Mouse (Mus musculus) gastrocnemius, adult 18-20 months (tissue): ENCODE data around the gene Rassf5. TPM values are rescaled to one million over a fixed set of nuclear protein-coding genes. Genes with fewer than 3 reads are reported as not detected.
"Not testable (repeated sequence)": the region's sequence is repeated elsewhere in the genome, so short reads cannot be mapped to it uniquely, and the experiment has no call there.

Experiments used
- DNase-seq: peaks from one replicate; pipeline ENCODE4 v3.0.0; 2021; ENCODE audit warnings: low spot score
- total RNA-seq, 2 experiments: library from RNA; stranded (reverse); gene quantifications; 2 replicates each; pipeline ENCODE4 v1.2.3; 2021

The Rassf5 gene
- total RNA-seq, 2 experiments from 2014 or later = 0.39 to 1.1 TPM

- DNase-seq = peak; percentile 36
Measured at GRCm38 (mm10) chr1:131259632-131260308, 14.7 kb upstream of the Rassf5 start.

GRCm38 (mm10) chr1:131257288-131257687 lies 12.2 kb upstream of the Rassf5 start:
- DNase-seq = no peak

DNA sequence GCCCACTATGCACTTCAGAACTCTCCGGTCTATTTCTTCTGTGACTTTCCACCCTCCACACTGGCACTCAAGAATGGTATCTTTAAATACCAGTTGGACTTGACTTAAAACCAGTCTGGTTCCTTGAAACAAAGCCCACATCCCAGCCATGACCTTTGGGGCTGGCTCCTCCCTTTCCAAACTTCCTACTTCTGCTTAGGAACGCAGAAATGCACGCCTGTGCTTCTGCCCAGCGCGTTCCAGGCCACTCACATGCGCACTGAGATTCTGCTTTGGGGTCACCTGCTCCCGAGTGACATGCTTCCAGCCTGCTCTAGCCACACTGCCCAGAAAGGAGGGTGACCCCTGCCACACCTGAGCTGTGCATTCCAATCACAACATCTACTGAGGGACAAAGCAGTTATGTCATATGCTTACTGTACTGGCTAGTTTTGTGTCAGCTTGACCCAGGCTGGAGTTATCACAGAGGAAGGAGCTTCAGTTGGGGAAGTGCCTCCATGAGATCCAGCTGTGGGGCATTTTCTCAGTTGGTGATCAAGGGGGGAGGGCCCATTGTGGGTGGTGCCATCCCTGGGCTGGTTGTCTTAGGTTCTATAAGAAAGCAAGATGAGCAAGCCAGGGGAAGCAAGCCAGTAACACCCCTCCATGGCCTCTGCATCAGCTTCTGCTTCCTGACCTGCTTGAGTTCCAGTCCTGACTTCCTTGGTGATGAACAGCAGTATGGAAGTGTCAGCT lies 7.6 kb upstream of the Rassf5 start:
- DNase-seq = not testable (repeated sequence)

- DNase-seq = peak; percentile 60
Measured at GRCm38 (mm10) chr1:131246433-131247395, 1.7 kb upstream of the Rassf5 start.

- peak; percentile 28 for DNase-seq
Measured at GRCm38 (mm10) chr1:131245926-131246325, 868 bp upstream of the Rassf5 start.

DNA sequence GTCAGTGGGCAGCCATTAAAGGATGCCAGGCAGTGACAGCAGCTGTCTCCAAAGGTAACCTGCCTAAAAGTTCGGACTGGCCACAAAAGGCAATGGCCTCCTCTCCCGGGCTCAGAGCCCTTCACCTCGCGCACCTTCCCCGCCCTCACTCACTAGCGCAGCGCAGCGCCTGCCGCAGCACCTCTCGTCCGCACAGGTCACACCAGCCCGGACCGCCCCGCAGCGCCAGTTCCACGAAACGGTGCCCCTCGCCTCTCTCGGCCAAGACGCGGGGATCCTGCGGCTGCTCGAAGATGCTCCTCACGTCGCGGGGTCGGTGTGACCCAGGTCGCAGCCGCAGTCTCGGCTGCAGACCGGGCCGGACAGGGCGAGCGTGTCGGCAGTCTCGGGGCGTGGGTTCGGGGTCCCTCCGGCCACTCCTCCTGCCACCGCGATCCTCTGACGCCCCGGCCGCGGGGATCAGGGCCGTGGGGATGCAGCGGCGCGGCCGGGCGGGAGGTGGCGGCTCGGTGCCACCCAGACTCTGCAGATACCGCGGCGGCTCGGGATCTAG lies 446 bp downstream of the Rassf5 start:
- DNase-seq = no peak

GRCm38 (mm10) chr1:131242956-131243355 lies 2.1 kb downstream of the Rassf5 start:
- DNase-seq = no peak

DNA sequence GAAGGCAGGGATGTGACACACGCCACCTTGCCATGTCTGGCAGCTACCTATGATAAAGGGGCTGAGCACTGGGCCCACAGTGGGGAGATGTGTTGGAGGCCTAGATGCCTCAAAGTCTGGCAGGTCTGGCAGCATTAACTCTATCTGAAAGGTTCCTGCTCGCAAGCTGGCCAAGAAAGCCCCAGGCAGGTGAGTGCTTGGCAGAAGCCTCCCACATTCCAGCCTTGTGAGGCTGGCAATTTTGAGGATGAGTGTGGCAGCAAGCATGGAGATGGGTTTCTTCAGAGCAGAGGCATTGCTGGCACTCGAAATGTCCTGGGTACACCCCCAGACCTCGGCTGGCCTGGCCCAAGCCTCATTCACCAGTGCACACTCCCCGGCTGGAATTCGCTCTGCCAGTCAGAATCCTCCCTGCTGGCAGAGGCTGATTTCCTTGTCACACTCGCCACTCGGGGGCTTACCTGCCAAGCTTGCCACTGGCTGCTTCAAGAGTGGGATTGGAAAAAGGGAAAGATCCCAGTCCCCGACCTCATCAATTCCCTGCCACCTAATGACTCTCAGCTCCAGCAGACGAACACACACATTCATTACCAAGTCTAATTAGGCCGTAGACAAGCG lies 5.4 kb downstream of the Rassf5 start:
- DNase-seq = no peak

DNA sequence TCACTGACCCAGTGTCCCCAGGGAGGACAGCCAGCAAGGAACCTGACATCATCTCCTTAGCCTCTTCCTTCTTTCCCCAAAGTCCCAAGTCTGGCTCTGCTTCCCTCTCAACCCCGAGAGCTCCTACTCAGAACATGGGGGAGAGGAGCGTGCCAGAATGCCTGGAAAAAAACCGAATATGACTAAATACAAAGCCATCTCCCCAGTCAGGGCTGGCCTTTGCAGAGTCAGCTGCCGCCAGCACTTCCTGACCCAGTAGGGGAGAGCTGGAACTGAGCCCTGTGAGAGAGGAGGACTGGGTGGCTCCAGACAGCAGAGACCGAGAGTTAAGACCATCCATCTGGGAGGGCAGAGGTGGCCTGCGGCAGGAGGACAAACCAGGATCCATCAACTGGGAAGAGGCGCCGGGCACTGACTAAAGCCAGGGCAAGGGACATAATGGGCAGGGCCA lies 6.1 kb downstream of the Rassf5 start:
- peak; percentile 83 for DNase-seq

- no peak for DNase-seq
Measured at GRCm38 (mm10) chr1:131236077-131236476, 9.0 kb downstream of the Rassf5 start.

DNA sequence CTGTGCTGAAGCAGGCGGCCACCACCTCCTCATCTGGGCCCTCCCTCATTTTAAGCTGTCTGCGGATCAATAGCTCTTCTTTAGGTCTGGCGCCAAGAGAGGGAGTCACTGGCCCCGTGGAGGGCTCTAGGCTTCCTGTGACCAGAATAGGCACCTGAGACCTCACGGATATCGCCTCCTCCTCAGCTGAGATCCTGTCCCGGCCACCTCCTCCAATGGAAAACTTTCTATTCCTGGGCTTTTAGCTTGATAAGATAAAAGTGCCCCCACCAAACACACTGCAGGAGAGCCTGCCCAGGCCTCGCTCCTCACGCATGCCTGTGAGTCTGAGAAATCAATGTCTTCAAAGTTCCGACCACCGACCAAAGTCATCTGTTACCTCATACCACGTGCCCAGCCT lies 11.5 kb downstream of the Rassf5 start:
- no peak for DNase-seq

DNA sequence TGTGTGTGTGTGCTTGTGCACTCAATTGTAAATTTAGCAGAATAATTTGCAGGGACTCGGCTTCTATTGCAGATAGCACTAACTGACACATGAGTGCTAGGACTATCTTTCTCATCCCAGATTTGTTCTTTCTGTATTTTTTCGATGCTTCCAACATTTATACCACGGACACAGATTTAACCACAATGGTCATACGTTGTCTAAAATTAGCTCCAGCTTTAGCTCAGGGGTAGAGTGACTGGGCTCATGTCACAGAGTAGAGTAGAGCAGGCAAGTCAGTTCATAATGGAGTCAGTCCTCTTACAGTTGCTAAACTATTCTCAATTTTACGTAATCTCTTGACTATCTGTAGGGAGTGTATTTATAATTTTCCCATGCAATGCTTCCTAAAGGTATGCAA lies 16.4 kb downstream of the Rassf5 start:
- no peak for DNase-seq

- DNase-seq = no peak
Measured at GRCm38 (mm10) chr1:131228225-131228624, 16.8 kb downstream of the Rassf5 start.

DNA sequence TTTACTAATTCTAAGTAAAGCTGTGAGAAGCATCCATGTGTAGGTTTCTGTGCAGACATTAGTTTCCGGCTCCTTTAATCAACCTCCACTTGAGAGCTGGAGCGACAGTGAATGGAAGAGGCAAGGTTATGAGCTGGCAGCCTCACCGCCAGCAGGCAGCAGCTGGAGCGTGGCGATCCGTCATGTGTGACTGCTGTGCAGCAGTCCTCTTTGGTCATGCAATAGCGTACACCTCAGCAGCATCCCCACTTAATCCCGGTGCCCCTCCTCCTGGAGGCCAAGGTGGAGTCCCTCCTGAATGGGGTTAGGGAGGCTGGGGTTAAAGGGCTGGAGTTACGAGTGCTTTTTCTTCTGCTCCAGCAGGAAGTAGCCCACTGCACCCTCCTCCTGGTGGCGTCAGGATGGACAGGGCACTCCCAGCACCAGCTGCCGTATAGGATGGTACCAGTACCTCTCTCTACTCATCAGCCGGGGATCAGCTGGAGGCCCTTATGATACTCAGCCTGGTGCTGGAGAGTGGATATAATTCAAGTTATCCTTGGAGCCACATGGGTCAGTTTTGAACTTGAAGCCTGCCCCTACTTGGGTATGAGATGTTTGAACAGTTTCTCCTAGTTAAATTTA lies 20.1 kb downstream of the Rassf5 start:
- no peak for DNase-seq

DNA sequence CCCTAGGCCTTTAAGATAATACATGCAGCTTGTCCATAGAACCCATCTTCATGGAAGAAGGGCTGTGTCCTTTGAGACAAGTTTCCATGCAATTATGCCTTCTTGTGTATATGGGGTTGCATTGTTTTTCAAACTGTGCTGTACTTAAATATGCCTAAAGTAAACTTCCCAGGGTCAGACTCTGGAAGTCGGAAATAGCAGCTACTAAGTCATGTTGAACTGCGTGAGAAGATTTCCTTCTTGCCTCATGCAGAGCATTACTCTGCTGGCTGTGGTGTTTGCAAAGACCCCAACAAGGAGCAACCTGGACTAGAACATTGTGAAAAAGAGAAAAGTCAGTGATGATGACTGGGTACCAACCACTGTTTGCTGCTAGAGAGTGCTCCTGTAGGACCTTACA lies 21.7 kb downstream of the Rassf5 start:
- no peak for DNase-seq

GRCm38 (mm10) chr1:131221822-131222590 lies 23.1 kb downstream of the Rassf5 start:
- no peak for DNase-seq

DNA sequence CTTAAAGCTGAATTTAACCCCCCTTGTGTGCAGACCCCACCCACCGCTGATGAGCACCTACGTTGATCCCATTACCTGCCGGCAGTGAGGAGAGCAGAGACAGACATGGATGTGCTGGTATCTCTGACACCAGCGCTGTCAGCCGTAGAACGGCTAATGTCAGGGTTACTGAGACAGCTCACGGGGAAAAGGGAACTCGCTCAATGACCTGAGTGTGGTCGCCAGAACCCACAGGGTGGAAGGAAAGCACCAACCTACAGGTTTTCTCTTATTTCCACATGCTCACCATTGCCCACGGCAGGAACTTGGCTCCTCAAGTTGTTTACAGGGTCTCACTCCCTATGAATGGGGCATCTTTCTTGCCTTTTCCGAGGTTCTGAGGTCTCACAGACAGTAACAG lies 26.1 kb downstream of the Rassf5 start:
- no peak for DNase-seq

GRCm38 (mm10) chr1:131213361-131213760 lies 31.7 kb downstream of the Rassf5 start:
- DNase-seq = no peak

GRCm38 (mm10) chr1:131212956-131213355 lies 32.1 kb downstream of the Rassf5 start:
- no peak for DNase-seq

- DNase-seq = no peak
Measured at GRCm38 (mm10) chr1:131211655-131212054, 33.4 kb downstream of the Rassf5 start.
